Mouse (Mus musculus): ENCODE measurements at regions not wholly inside any gene's neighbourhood (a gene's known extent, or its start where the extent isn't known, plus 50 kb on each side); places are given as distances from the start of the nearest gene placed in this dataset.

GRCm38 (mm10) chr7:113108442-113109000, 98.7 kb upstream of the Arntl start:
- intact Hi-C loops (cut with DNase I), result no loop called here
- DNase-seq, result no peak

- no peak for DNase-seq
- intact Hi-C loops (cut with DNase I), result no loop called here
Measured at GRCm38 (mm10) chr7:113109481-113109880, 97.8 kb upstream of the Arntl start.

- no peak for DNase-seq
Measured at GRCm38 (mm10) chr7:113110867-113111508, 96.3 kb upstream of the Arntl start.

GRCm38 (mm10) chr7:113113266-113113893, 93.9 kb upstream of the Arntl start:
- intact Hi-C loops (cut with DNase I), result no loop called here
- no peak for DNase-seq

More at GRCm38 (mm10) chr7:113110867-113111508, 96.3 kb upstream of the Arntl start:
- intact Hi-C loops (cut with DNase I), result no loop called here

GRCm38 (mm10) chr7:113117599-113117998, 89.7 kb upstream of the Arntl start:
- intact Hi-C loops (cut with DNase I), result no loop called here
- DNase-seq, result no peak

- intact Hi-C loops (cut with DNase I), result no loop called here
- DNase-seq, result no peak
Measured at GRCm38 (mm10) chr7:113121911-113122319, 85.3 kb upstream of the Arntl start.

GRCm38 (mm10) chr7:113126010-113126409, 81.3 kb upstream of the Arntl start:
- intact Hi-C loops (cut with DNase I), result no loop called here
- no peak for DNase-seq

GRCm38 (mm10) chr7:113130552-113130951, 76.7 kb upstream of the Arntl start:
- intact Hi-C loops (cut with DNase I), result loop anchor here (5.0 kb wide), 1 partner anchor 728 kb away; no protein-coding TSS in a partner anchor
- DNase-seq, result no peak

GRCm38 (mm10) chr7:113131945-113132538, 75.2 kb upstream of the Arntl start:
- intact Hi-C loops (cut with DNase I), result loop anchor here (1.0 to 5.0 kb wide), 3 partner anchors 212 to 755 kb away; no protein-coding TSS in a partner anchor
- DNase-seq, result peak; percentile 83 to 87

GRCm38 (mm10) chr7:113133891-113134290, 73.4 kb upstream of the Arntl start:
- DNase-seq, result no peak
- intact Hi-C loops (cut with DNase I), result loop anchor here (2.0 to 5.0 kb wide), 2 partner anchors 732 to 757 kb away; no protein-coding TSS in a partner anchor

- intact Hi-C loops (cut with DNase I), result loop anchor here (5.0 to 10.0 kb wide), 3 partner anchors 67 to 455 kb away; partner anchors contain the start of gene Arntl
- peak in 1 of 2 experiments; percentile 23 for DNase-seq
Measured at GRCm38 (mm10) chr7:113140011-113140438, 67.2 kb upstream of the Arntl start.

- intact Hi-C loops (cut with DNase I), result loop anchor here (2.0 to 10.0 kb wide), 4 partner anchors 25 to 453 kb away; partner anchors contain the start of gene Arntl
- DNase-seq, result no peak
Measured at GRCm38 (mm10) chr7:113141846-113142683, 65.2 kb upstream of the Arntl start.

GRCm38 (mm10) chr7:113143552-113143951, 63.7 kb upstream of the Arntl start:
- intact Hi-C loops (cut with DNase I), result loop anchor here (1.0 to 10.0 kb wide), 6 partner anchors 23 to 451 kb away; partner anchors contain the start of gene Arntl
- peak; percentile 87 to 93 for DNase-seq

- intact Hi-C loops (cut with DNase I), result loop anchor here (10.0 kb wide), 2 partner anchors 290 to 450 kb away; no protein-coding TSS in a partner anchor
- no peak for DNase-seq
Measured at GRCm38 (mm10) chr7:113145046-113145445, 62.2 kb upstream of the Arntl start.

GRCm38 (mm10) chr7:113146108-113146507, 61.2 kb upstream of the Arntl start:
- no peak for DNase-seq
- intact Hi-C loops (cut with DNase I), result loop anchor here (10.0 kb wide), 2 partner anchors 289 to 449 kb away; no protein-coding TSS in a partner anchor

GRCm38 (mm10) chr7:113146526-113146925, 60.7 kb upstream of the Arntl start:
- no peak for DNase-seq
- intact Hi-C loops (cut with DNase I), result loop anchor here (10.0 kb wide), 2 partner anchors 288 to 448 kb away; no protein-coding TSS in a partner anchor

GRCm38 (mm10) chr7:113147391-113148332, 59.6 kb upstream of the Arntl start:
- DNase-seq, result peak; percentile 74 to 75
- intact Hi-C loops (cut with DNase I), result loop anchor here (2.0 to 10.0 kb wide), 3 partner anchors 103 to 447 kb away; no protein-coding TSS in a partner anchor

GRCm38 (mm10) chr7:113148700-113149099, 58.6 kb upstream of the Arntl start:
- intact Hi-C loops (cut with DNase I), result loop anchor here (2.0 to 10.0 kb wide), 3 partner anchors 102 to 446 kb away; no protein-coding TSS in a partner anchor
- DNase-seq, result no peak
